Mouse (Mus musculus) mesoderm, embryonic 11.5 days (tissue): ENCODE measurements around the gene Trim56.
A peak's percentile ranks its signal among the peaks of the same experiment; 100 is the strongest.

Experiments used
- DNase-seq: peaks from one replicate; pipeline ENCODE4 v3.0.0-alpha.2; 2012; ENCODE audit warnings: low read depth, low spot score

The Trim56 gene

DNA sequence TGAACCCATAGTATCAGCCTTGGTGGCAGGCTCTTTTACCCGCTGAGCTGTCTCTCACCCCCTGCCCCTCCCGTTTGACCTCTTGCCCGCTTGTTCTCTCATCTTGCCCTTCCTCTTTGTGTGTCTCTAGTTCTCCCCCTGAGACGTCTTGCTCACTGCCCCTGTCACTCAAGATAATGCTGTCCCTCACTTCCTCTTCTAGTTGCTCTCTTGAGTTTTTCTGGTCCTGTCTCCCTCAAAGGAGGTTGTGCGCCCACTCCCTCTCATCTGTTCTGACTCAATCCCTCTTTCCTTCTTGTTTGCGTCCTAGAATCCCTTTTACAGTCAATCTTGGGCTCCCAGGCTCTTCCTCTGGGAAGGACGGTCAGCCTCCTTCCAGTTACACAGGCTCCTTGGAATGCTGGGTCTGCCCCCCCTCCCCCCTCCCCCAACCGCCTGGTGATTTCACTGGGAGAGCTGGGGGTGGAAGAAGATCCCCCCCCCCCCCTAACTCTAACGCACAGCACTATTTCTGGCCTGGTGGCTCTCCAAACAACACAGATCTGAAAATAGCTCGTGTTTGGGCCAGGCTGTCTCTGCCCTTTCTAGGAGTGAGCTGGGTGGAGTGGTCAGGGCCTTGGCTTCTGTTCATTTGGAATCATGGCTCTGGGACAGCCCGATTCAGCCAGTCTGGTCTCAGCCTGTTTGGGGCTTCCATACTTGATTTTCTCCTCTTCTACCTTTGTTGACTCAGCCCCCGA, 39.6 kb downstream of the Trim56 start:
- no peak for DNase-seq

GRCm38 (mm10) chr5:137075726-137076125, 40.3 kb downstream of the Trim56 start:
- no peak for DNase-seq

GRCm38 (mm10) chr5:137074191-137074651, 41.8 kb downstream of the Trim56 start:
- no peak for DNase-seq

- no peak for DNase-seq
Observed at GRCm38 (mm10) chr5:137073141-137073540, 42.9 kb downstream of the Trim56 start.

GRCm38 (mm10) chr5:137072079-137072960, 43.7 kb downstream of the Trim56 start, which contains the start of gene Serpine1:
Gene Serpine1 (minus strand): TSS chr5:137072268.
- peak; percentile 73 for DNase-seq

DNA sequence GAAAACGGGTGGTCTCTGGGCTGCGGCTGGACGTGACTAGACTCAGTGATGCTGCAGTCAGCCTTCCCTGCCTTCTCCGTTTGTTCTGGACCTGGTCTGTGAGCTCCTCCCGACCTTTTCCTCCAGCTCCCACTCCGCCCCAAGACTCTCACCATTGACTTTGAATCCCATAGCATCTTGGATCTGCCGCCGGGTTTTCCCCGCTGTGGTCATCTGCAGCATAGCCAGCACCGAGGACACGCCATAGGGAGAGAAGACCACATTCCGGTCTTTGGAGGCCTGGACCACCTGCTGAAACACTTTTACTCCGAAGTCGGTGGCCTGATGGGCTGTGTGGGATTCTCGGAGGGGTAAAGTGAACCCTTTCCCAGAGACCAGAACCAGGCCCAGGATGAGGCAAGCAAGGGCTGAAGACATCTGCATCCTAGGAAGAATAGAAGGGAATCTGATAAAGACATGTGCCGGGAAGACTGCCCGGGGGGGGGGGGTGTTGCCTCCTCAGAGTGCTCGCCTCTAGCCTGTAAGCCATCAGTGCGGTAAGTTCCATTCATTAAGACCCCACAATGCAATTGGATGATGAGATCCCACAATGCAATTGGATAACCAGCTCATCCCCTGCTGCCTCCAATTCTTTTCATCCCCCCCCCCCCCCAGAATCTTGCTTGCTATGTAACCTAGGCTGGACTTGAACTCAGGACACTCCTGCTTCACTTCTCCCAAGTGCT, 45.0 kb downstream of the Trim56 start:
- no peak for DNase-seq

- DNase-seq: no peak
Observed at GRCm38 (mm10) chr5:137068711-137069110, 47.3 kb downstream of the Trim56 start.

DNA sequence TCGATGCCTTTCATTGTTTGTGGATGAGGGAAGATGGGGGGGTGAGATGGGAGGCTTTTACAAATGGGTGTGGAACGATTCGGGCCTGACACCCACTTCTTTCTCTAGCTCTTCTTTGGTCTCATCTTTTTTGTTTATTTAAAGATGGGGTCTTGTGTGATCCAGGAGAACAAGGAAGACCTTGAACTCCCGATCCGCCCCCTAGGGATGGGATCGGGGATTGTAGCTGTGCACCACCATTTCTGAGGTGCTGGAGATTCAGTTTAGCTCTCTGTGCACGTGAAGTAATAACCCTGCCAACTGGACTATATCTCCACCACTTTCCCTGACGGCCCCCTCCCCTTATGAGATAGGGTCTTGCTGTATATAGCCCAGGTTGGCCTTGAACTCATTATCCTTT, 50.1 kb downstream of the Trim56 start:
- no peak for DNase-seq

DNA sequence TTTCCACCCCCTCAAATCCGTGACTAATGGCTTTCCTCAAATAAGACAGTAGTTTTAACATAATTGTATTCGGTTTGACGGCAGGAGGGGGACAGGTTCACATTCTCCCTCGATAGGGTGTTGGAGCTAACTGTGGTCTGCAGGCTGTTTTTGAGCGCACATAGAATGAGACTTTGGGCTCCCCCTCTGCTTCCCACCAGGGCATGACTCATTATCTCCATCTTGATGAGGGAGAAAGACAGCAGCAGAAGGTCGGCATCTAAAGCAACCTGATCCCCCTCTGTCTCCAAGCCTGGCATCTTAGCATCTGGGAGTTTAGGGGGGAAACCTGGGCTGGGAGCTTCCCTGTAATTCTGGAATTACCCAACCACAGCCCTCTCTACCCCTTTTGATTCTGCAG, 50.6 kb downstream of the Trim56 start:
- DNase-seq: no peak

DNA sequence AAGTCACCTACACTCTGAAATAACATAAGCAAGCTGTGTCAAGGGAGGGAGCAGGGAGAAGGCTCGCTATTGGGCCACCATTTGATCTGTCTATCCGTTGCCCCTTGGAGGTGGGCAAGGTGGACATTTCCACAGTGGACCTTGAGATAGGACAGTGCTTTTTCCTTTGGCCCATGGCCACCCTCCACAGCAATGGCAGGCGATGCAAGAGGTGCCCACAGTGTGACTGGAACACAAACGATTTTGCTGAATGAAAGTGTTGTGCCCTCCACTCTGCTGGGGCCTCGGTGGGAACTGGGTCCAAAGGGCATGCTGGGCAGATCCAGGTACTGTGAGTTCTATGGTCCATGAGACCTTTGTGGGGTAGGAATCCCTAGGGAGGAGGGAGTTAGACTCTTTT, 53.4 kb downstream of the Trim56 start:
- DNase-seq: no peak

- no peak for DNase-seq
Observed at GRCm38 (mm10) chr5:137061809-137062481, 54.1 kb downstream of the Trim56 start.
